Mouse (Mus musculus) yolk sac, embryonic 10.5 days (tissue): Measurements from ENCODE around the gene Sval3.

ENCODE experiments used
- DNase-seq: peaks from one replicate; pipeline ENCODE4 v3.0.0-alpha.2; 2017; ENCODE audit warnings: low spot score

The Sval3 gene

GRCm38 (mm10) chr6:41967840-41968239 lies at the start of gene Sval3:
Gene Sval3, plus strand, starts transcription at chr6:41968140.
- DNase-seq, result no peak

GRCm38 (mm10) chr6:41951330-41951729 lies 16.6 kb upstream of the Sval3 start, which contains the start of gene Sval1:
Gene Sval1, plus strand, starts transcription at chr6:41951630.
- DNase-seq, result no peak
